Mouse (Mus musculus) liver, embryonic 12.5 days (tissue): ENCODE data around the gene Olfr747. TPM values are rescaled to one million over a fixed set of nuclear protein-coding genes. Genes with fewer than 3 reads are reported as not detected.
"Not testable (repeated sequence)": the region's sequence is repeated elsewhere in the genome, so short reads cannot be mapped to it uniquely, and the experiment has no call there.

Source experiments
- ATAC-seq: fragments of 200-750 bp; cut with Nextera tagmentation; 2 replicates; pipeline ENCODE4 v1.8.0; 2017; ENCODE audit warnings: moderate number of reproducible peaks, mild to moderate bottlenecking, moderate library complexity
- H3K27ac ChIP-seq: fragments of 300-500 bp; sonication (generic); 2 replicates; pipeline ENCODE4 v1.5.1; 2016; ENCODE audit warnings: mild to moderate bottlenecking
- H3K27me3 ChIP-seq: fragments of 300-500 bp; sonication (generic); replicated peaks from 2 replicates; pipeline ENCODE4 v1.6.1; 2016; ENCODE audit warnings: mild to moderate bottlenecking, moderate library complexity
- H3K36me3 ChIP-seq: fragments of 300-500 bp; sonication (generic); 2 replicates; pipeline ENCODE4 v1.6.1; 2016; ENCODE audit warnings: mild to moderate bottlenecking, moderate library complexity
- H3K4me1 ChIP-seq: fragments of 300-500 bp; sonication (generic); 2 replicates; pipeline ENCODE4 v1.6.1; 2016
- H3K4me2 ChIP-seq: fragments of 300-500 bp; sonication (generic); 2 replicates; pipeline ENCODE4 v1.6.1; 2016; ENCODE audit warnings: mild to moderate bottlenecking, moderate library complexity
- H3K4me3 ChIP-seq: fragments of 300-500 bp; sonication (generic); 2 replicates; pipeline ENCODE4 v1.5.1; 2016; ENCODE audit warnings: mild to moderate bottlenecking, moderate library complexity
- H3K9ac ChIP-seq: fragments of 300-500 bp; sonication (generic); 2 replicates; pipeline ENCODE4 v1.6.1; 2016; ENCODE audit warnings: mild to moderate bottlenecking, moderate library complexity
- H3K9me3 ChIP-seq: fragments of 300-500 bp; sonication (generic); replicated peaks from 2 replicates; pipeline ENCODE4 v1.6.1; 2016; ENCODE audit warnings: mild to moderate bottlenecking, moderate library complexity
- WGBS: fragments of 180-500 bp; shearing (Covaris S2); methylation state at CpG from one replicate; pipeline ENCODE4 v1.1.7; 2016; ENCODE audit not compliant: insufficient replicate concordance; 5-methylcytosine and 5-hydroxymethylcytosine counted together
- polyA plus RNA-seq: library from polyadenylated mRNA; unstranded; fragments of >200 nt; fragmentation: Nextera tagmentation; extraction: Ambion mirVana; gene quantifications from 2 replicates; pipeline ENCODE4 v1.2.1, GENCODE M21; 2016

The Olfr747 gene
- polyA plus RNA-seq, result not detected in 2 replicates

- Histone ChIP-seq H3K4me1 (no peaks in the 10 kb centered on the region), H3K9me3 (no peaks in the 10 kb centered on the region), H3K36me3 (no peaks in the 10 kb centered on the region), H3K27ac (no peak within 1 kb of the TSS), H3K27me3 (no peaks in the 10 kb centered on the region), H3K4me2 (no peak within 1 kb of the TSS), H3K9ac (no peak within 1 kb of the TSS), H3K4me3 (no peak within 1 kb of the TSS)
- 66% methylated on average over 3 of the region's 3 CpGs for WGBS
- no peak for ATAC-seq
Measured at GRCm38 (mm10) chr14:50693106-50693505, at the start of gene Olfr747. Gene Olfr747, minus strand, starts transcription at chr14:50693206.

- H3K4me1 ChIP-seq, result no peaks in the 10 kb centered on the region
- no peak overlapping the region for H3K4me3 ChIP-seq
- H3K36me3 ChIP-seq, result no peaks in the 10 kb centered on the region
- 58% methylated on average over 2 of the region's 2 CpGs for WGBS
- H3K9ac ChIP-seq, result no peak overlapping the region
- H3K9me3 ChIP-seq, result no peaks in the 10 kb centered on the region
- ATAC-seq, result no peak
- no peaks in the 10 kb centered on the region for H3K27me3 ChIP-seq
- no peak overlapping the region for H3K4me2 ChIP-seq
- H3K27ac ChIP-seq, result no peak overlapping the region
Measured at GRCm38 (mm10) chr14:50741584-50741983, 48.6 kb upstream of the Olfr747 start.

- Histone ChIP-seq H3K9me3 (no peaks in the 10 kb centered on the region), H3K4me2 (no peak overlapping the region), H3K9ac (no peak overlapping the region), H3K27me3 (no peaks in the 10 kb centered on the region), H3K4me1 (no peaks in the 10 kb centered on the region), H3K4me3 (no peak overlapping the region), H3K36me3 (no peaks in the 10 kb centered on the region), H3K27ac (no peak overlapping the region)
- no peak for ATAC-seq
- 50% methylated on average over 2 of the region's 2 CpGs for WGBS
Measured at GRCm38 (mm10) chr14:50740334-50740733, 47.3 kb upstream of the Olfr747 start.

GRCm38 (mm10) chr14:50722371-50722770 is 29.4 kb upstream of the Olfr747 start:
- ATAC-seq, H3K36me3 ChIP-seq, H3K4me3 ChIP-seq, H3K9ac ChIP-seq, H3K27ac ChIP-seq, H3K27me3 ChIP-seq, H3K4me1 ChIP-seq, H3K9me3 ChIP-seq, H3K4me2 ChIP-seq: not testable (repeated sequence)
- WGBS, result 69% methylated on average over 3 of the region's 4 CpGs

- not testable (repeated sequence) for H3K9me3 ChIP-seq, H3K36me3 ChIP-seq, H3K4me2 ChIP-seq, H3K4me1 ChIP-seq, H3K27ac ChIP-seq, ATAC-seq, H3K27me3 ChIP-seq, H3K9ac ChIP-seq, H3K4me3 ChIP-seq
- 78% methylated on average over 15 of the region's 15 CpGs for WGBS
Measured at GRCm38 (mm10) chr14:50719875-50720274, 26.9 kb upstream of the Olfr747 start.

- Histone ChIP-seq H3K4me3 (no peak within 1 kb of the TSS), H3K27me3 (no peaks in the 10 kb centered on the region), H3K9me3 (no peaks in the 10 kb centered on the region), H3K27ac (no peak within 1 kb of the TSS), H3K9ac (no peak within 1 kb of the TSS), H3K4me1 (no peaks in the 10 kb centered on the region), H3K4me2 (no peak within 1 kb of the TSS), H3K36me3 (no peaks in the 10 kb centered on the region)
- 38% methylated on average over 1 of the region's 1 CpGs for WGBS
- ATAC-seq, result no peak
Measured at GRCm38 (mm10) chr14:50707073-50707472, 14.1 kb upstream of the Olfr747 start, which contains the start of gene Olfr748. Gene Olfr748, plus strand, starts transcription at chr14:50707373.

- Histone ChIP-seq H3K4me1 (no peaks in the 10 kb centered on the region), H3K27me3 (no peaks in the 10 kb centered on the region), H3K36me3 (no peaks in the 10 kb centered on the region), H3K27ac (no peak within 1 kb of the TSS), H3K4me2 (no peak within 1 kb of the TSS), H3K4me3 (no peak within 1 kb of the TSS), H3K9me3 (no peaks in the 10 kb centered on the region), H3K9ac (no peak within 1 kb of the TSS)
- ATAC-seq, result no peak
Measured at GRCm38 (mm10) chr14:50646783-50647182, 46.2 kb downstream of the Olfr747 start, which contains the start of gene Olfr746. Gene Olfr746, plus strand, starts transcription at chr14:50647083.

GRCm38 (mm10) chr14:50639088-50639487 is 53.9 kb downstream of the Olfr747 start, which contains the start of gene Olfr745:
Gene Olfr745, plus strand, starts transcription at chr14:50639388.
- Histone ChIP-seq H3K4me2 (no peak within 1 kb of the TSS), H3K4me1 (no peaks in the 10 kb centered on the region), H3K27me3 (no peaks in the 10 kb centered on the region), H3K27ac (no peak within 1 kb of the TSS), H3K9ac (no peak within 1 kb of the TSS), H3K4me3 (no peak within 1 kb of the TSS), H3K9me3 (no peaks in the 10 kb centered on the region), H3K36me3 (no peaks in the 10 kb centered on the region)
- 67% methylated on average over 2 of the region's 2 CpGs for WGBS
- no peak for ATAC-seq

Other genes starting within 250 kb of the Olfr747 start
- not detected in 2 replicates for gene Olfr740, start 247.7 kb downstream of the Olfr747 start, polyA plus RNA-seq
- not detected in 2 replicates for gene Olfr741, start 220.5 kb downstream of the Olfr747 start, polyA plus RNA-seq
- gene Olfr742, start 189.6 kb downstream of the Olfr747 start, polyA plus RNA-seq, result not detected in 2 replicates
- gene Olfr743, start 171.4 kb downstream of the Olfr747 start, polyA plus RNA-seq, result not detected in 2 replicates
- gene Olfr744, start 78.3 kb downstream of the Olfr747 start, polyA plus RNA-seq, result not detected in 2 replicates
- gene Olfr745, start 53.8 kb downstream of the Olfr747 start, polyA plus RNA-seq, result not detected in 2 replicates
- gene Olfr746, start 46.1 kb downstream of the Olfr747 start, polyA plus RNA-seq, result not detected in 2 replicates
- gene Olfr748, start 14.2 kb upstream of the Olfr747 start, polyA plus RNA-seq, result not detected in 2 replicates
- gene Olfr749, start 51.9 kb upstream of the Olfr747 start, polyA plus RNA-seq, result not detected in 2 replicates
- 27.3 and 27.9 TPM in 2 replicates for gene Ttc5, start 92.3 kb upstream of the Olfr747 start, polyA plus RNA-seq
- not detected in 2 replicates for gene Ccnb1ip1, start 114.5 kb upstream of the Olfr747 start, polyA plus RNA-seq
- gene Parp2, start 114.6 kb upstream of the Olfr747 start, polyA plus RNA-seq, result 44.8 and 45.8 TPM in 2 replicates
- gene Tep1, start 177.4 kb upstream of the Olfr747 start, polyA plus RNA-seq, result 2.2 and 3.2 TPM in 2 replicates
- gene Klhl33, start 204.3 kb upstream of the Olfr747 start, polyA plus RNA-seq, result 0.13 and 0.28 TPM in 2 replicates
- 69.7 and 74.0 TPM in 2 replicates for gene Osgep, start 231.7 kb upstream of the Olfr747 start, polyA plus RNA-seq
- 144 and 147 TPM in 2 replicates for gene Apex1, start 231.8 kb upstream of the Olfr747 start, polyA plus RNA-seq
- gene Pip4p1, start 237.7 kb upstream of the Olfr747 start, polyA plus RNA-seq, result 26.1 and 30.6 TPM in 2 replicates
- gene Pnp, start 237.9 kb upstream of the Olfr747 start, polyA plus RNA-seq, result 75.0 and 76.1 TPM in 2 replicates